Mouse (Mus musculus) bone marrow macrophage, adult 2 months (primary cell): ENCODE data around the gene Zfp120.

Experiments used
- CTCF ChIP-seq: IDR thresholded peaks from 2 replicates; pipeline ENCODE4 v1.5.1; 2012; ENCODE audit warnings: low read depth, mild to moderate bottlenecking, low read length, moderate library complexity
- POLR2A ChIP-seq: IDR thresholded peaks from 2 replicates; pipeline ENCODE4 v1.6.1; 2012; ENCODE audit warnings: mild to moderate bottlenecking, low read depth, low read length, borderline replicate concordance

DNA sequence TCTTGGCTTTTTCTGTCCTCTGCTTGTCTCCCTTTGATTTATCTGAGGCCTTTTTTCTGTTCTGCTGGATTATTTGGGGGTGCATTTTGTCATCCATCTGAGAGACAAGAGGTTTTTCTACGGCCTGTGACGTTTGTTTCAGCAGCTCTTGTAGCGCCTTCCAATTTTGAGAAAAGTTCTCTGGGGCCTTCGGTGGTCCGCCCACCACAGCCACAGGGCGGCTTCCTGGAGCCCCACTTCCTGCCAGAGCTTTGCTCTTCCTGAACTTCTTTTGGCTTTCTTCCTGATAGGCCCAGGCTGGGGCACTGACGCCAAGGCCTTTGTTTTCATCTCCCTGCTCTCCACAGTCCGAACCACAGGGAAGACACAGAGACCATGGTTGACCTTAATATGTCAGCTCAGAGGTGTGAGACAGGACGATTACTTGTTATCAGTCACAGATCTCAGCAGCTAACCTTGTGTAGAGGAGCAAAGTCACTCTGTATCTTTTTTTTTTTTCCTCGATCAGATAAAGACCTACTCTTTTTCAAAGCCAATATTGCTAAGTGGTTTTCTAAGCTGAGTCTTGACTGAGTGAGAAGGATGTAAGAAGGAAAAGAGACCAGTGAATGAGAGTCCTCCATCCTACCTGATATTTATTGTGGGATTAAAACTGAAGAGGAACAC is 25.1 kb downstream of the Zfp120 start:
- TF ChIP-seq POLR2A (no peak), CTCF (no peak)
